Mouse (Mus musculus) midbrain, embryonic 14.5 days (tissue): ENCODE data around the gene D630045J12Rik. TPM values are rescaled to one million over a fixed set of nuclear protein-coding genes. Genes with fewer than 3 reads are reported as not detected.

Experiments
- ATAC-seq: fragments of 200-750 bp; cut with Nextera tagmentation; 2 replicates; pipeline ENCODE4 v1.8.0; 2017; ENCODE audit warnings: moderate number of reproducible peaks, moderate library complexity; ENCODE audit not compliant: low FRiP score, low TSS enrichment
- DNase-seq: peaks from one replicate; pipeline ENCODE4 v3.0.0-alpha.2; 2015
- H3K27ac ChIP-seq: fragments of 300-500 bp; sonication (generic); replicated peaks from 2 replicates; pipeline ENCODE4 v1.5.1; 2014; ENCODE audit warnings: mild to moderate bottlenecking, low read depth, low read length, moderate library complexity
- H3K27me3 ChIP-seq: fragments of 300-500 bp; sonication (generic); 2 replicates; pipeline ENCODE4 v1.6.1; 2014; ENCODE audit warnings: low read length, control low read depth, mixed read lengths; ENCODE audit not compliant: control insufficient read depth, insufficient read depth
- H3K36me3 ChIP-seq: fragments of 300-500 bp; sonication (generic); 2 replicates; pipeline ENCODE4 v1.6.1; 2014; ENCODE audit warnings: low read length, control low read depth; ENCODE audit not compliant: control insufficient read depth, insufficient read depth
- H3K4me1 ChIP-seq: fragments of 300-500 bp; sonication (generic); 2 replicates; pipeline ENCODE4 v1.6.1; 2014; ENCODE audit warnings: mild to moderate bottlenecking, antibody characterized with exemption, low read length, control low read depth; ENCODE audit not compliant: control insufficient read depth, insufficient read depth
- H3K4me2 ChIP-seq: fragments of 300-500 bp; sonication (generic); 2 replicates; pipeline ENCODE4 v1.6.1; 2014; ENCODE audit warnings: mild to moderate bottlenecking, low read length, moderate library complexity
- H3K4me3 ChIP-seq: fragments of 300-500 bp; sonication (generic); replicated peaks from 2 replicates; pipeline ENCODE4 v1.5.1; 2014; ENCODE audit warnings: low read depth, low read length
- H3K9ac ChIP-seq: fragments of 300-500 bp; sonication (generic); replicated peaks from 2 replicates; pipeline ENCODE4 v1.6.1; 2014; ENCODE audit warnings: mild to moderate bottlenecking, low read length, moderate library complexity
- H3K9me3 ChIP-seq: fragments of 300-500 bp; sonication (generic); 2 replicates; pipeline ENCODE4 v1.6.1; 2016; ENCODE audit warnings: low read length, control low read depth, mixed read lengths; ENCODE audit not compliant: control insufficient read depth
- WGBS: fragments of 180-500 bp; shearing (Covaris S2); extraction: QIAGEN DNeasy Blood & Tissue Kit; methylation state at CpG from one replicate; pipeline ENCODE4 v1.1.7; 2014; 5-methylcytosine and 5-hydroxymethylcytosine counted together
- polyA plus RNA-seq: library from polyadenylated mRNA; unstranded; fragments of >200 nt; fragmentation: Nextera tagmentation; extraction: Ambion mirVana; gene quantifications from 2 replicates; pipeline ENCODE4 v1.2.1, GENCODE M21; 2014

The D630045J12Rik gene
- polyA plus RNA-seq, 1 experiment from 2014 or later = 21.5 TPM

GRCm38 (mm10) chr6:38195306-38195705 is 58.5 kb downstream of the D630045J12Rik start:
- Histone ChIP-seq H3K4me1 (0 out of 2 replicates have a peak, but pooled peaks cover 5% of the 10 kb centered on the region), H3K4me3 (no peak overlapping the region), H3K27ac (no peak overlapping the region), H3K27me3 (no peaks in the 10 kb centered on the region), H3K9me3 (no peaks in the 10 kb centered on the region), H3K9ac (no peak overlapping the region), H3K4me2 (no peak overlapping the region), H3K36me3 (peaks cover 43% of the 10 kb centered on the region)
- DNase-seq = no peak
- 87% methylated on average over 10 of the region's 10 CpGs for WGBS
- no peak for ATAC-seq

GRCm38 (mm10) chr6:38194046-38194445 is 59.8 kb downstream of the D630045J12Rik start:
- Histone ChIP-seq H3K36me3 (peaks cover 49% of the 10 kb centered on the region), H3K4me1 (0 out of 2 replicates have a peak, but pooled peaks cover 4% of the 10 kb centered on the region), H3K27ac (no peak overlapping the region), H3K9ac (no peak overlapping the region), H3K9me3 (no peaks in the 10 kb centered on the region), H3K4me2 (no peak overlapping the region), H3K27me3 (no peaks in the 10 kb centered on the region), H3K4me3 (no peak overlapping the region)
- ATAC-seq (no peak), DNase-seq (no peak)
- 86% methylated on average over 7 of the region's 7 CpGs for WGBS

- Histone ChIP-seq H3K9ac (no peak overlapping the region), H3K4me3 (no peak overlapping the region), H3K4me2 (no peak overlapping the region), H3K36me3 (peaks cover 57% of the 10 kb centered on the region), H3K27me3 (no peaks in the 10 kb centered on the region), H3K4me1 (no peaks in the 10 kb centered on the region), H3K27ac (no peak overlapping the region), H3K9me3 (no peaks in the 10 kb centered on the region)
- ATAC-seq (no peak), DNase-seq (no peak)
- WGBS = 96% methylated on average over 7 of the region's 7 CpGs
Measured at GRCm38 (mm10) chr6:38192952-38193351, 60.9 kb downstream of the D630045J12Rik start.

- Histone ChIP-seq H3K4me3 (no peak overlapping the region), H3K27ac (no peak overlapping the region), H3K9ac (no peak overlapping the region), H3K27me3 (no peaks in the 10 kb centered on the region), H3K4me2 (no peak overlapping the region), H3K9me3 (no peaks in the 10 kb centered on the region), H3K4me1 (no peaks in the 10 kb centered on the region), H3K36me3 (peaks cover 57% of the 10 kb centered on the region)
- ATAC-seq (no peak), DNase-seq (no peak)
- 91% methylated on average over 8 of the region's 8 CpGs for WGBS
Measured at GRCm38 (mm10) chr6:38186312-38186950, 67.4 kb downstream of the D630045J12Rik start.

GRCm38 (mm10) chr6:38184791-38185190 is 69.0 kb downstream of the D630045J12Rik start:
- 77% methylated on average over 8 of the region's 8 CpGs for WGBS
- Histone ChIP-seq H3K36me3 (peaks cover 64% of the 10 kb centered on the region), H3K4me3 (no peak overlapping the region), H3K9me3 (no peaks in the 10 kb centered on the region), H3K4me1 (no peaks in the 10 kb centered on the region), H3K4me2 (no peak overlapping the region), H3K27me3 (no peaks in the 10 kb centered on the region), H3K9ac (no peak overlapping the region), H3K27ac (no peak overlapping the region)
- DNase-seq (no peak), ATAC-seq (no peak)

GRCm38 (mm10) chr6:38181756-38182318 is 72.0 kb downstream of the D630045J12Rik start:
- no peaks in the 10 kb centered on the region for H3K27me3 ChIP-seq
- 72% methylated on average over 10 of the region's 10 CpGs for WGBS
- DNase-seq = no peak
- no peak for ATAC-seq
- H3K4me3 ChIP-seq = no peak overlapping the region
- no peaks in the 10 kb centered on the region for H3K4me1 ChIP-seq
- H3K36me3 ChIP-seq = peaks cover 73% of the 10 kb centered on the region
- H3K9ac ChIP-seq = no peak overlapping the region; the same call in 1 of the 2 replicates
- H3K4me2 ChIP-seq = no peak overlapping the region
- H3K27ac ChIP-seq = no peak overlapping the region
- H3K9me3 ChIP-seq = no peaks in the 10 kb centered on the region

- Histone ChIP-seq H3K4me3 (no peak overlapping the region), H3K9me3 (no peaks in the 10 kb centered on the region), H3K27me3 (no peaks in the 10 kb centered on the region), H3K4me1 (no peaks in the 10 kb centered on the region), H3K27ac (no peak overlapping the region), H3K4me2 (no peak overlapping the region), H3K36me3 (peaks cover 76% of the 10 kb centered on the region), H3K9ac (no peak overlapping the region)
- no peak for DNase-seq
- WGBS = 51% methylated on average over 5 of the region's 5 CpGs
- no peak for ATAC-seq
Measured at GRCm38 (mm10) chr6:38180669-38181068, 73.1 kb downstream of the D630045J12Rik start.

- H3K27ac ChIP-seq = no peak overlapping the region
- ATAC-seq (no peak), DNase-seq (no peak)
- peaks cover 11% of the 10 kb centered on the region for H3K4me1 ChIP-seq
- H3K36me3 ChIP-seq = peaks cover 49% of the 10 kb centered on the region
- H3K27me3 ChIP-seq = no peaks in the 10 kb centered on the region
- 88% methylated on average over 6 of the region's 6 CpGs for WGBS
- no peak overlapping the region for H3K4me3 ChIP-seq
- H3K9me3 ChIP-seq = no peaks in the 10 kb centered on the region
- H3K4me2 ChIP-seq = no peak overlapping the region
- H3K9ac ChIP-seq = no peak overlapping the region
Measured at GRCm38 (mm10) chr6:38165385-38165784, 88.4 kb downstream of the D630045J12Rik start.

- H3K36me3 ChIP-seq = peaks cover 42% of the 10 kb centered on the region
- 94% methylated on average over 6 of the region's 6 CpGs for WGBS
- H3K4me2 ChIP-seq = no peak overlapping the region
Measured at GRCm38 (mm10) chr6:38164705-38165104, 89.1 kb downstream of the D630045J12Rik start.

More at GRCm38 (mm10) chr6:38164705-38165104, 89.1 kb downstream of the D630045J12Rik start:
- no peaks in the 10 kb centered on the region for H3K27me3 ChIP-seq
- H3K9me3 ChIP-seq = no peaks in the 10 kb centered on the region
- H3K9ac ChIP-seq = no peak overlapping the region
- H3K4me1 ChIP-seq = peaks cover 11% of the 10 kb centered on the region
- ATAC-seq (no peak), DNase-seq (no peak)
- H3K27ac ChIP-seq = no peak overlapping the region
- H3K4me3 ChIP-seq = no peak overlapping the region
